Mouse (Mus musculus) MEL (cell line): Measurements from ENCODE around the gene Ip6k3. TPM values are rescaled to one million over a fixed set of nuclear protein-coding genes. Genes with fewer than 3 reads are reported as not detected.

Source experiments
- DNase-seq: peaks from one replicate; pipeline ENCODE4 v3.0.0; 2011; ENCODE audit warnings: low read depth, low spot score
- H3K27ac ChIP-seq: 2 replicates; pipeline ENCODE4 v1.5.1; 2012; ENCODE audit warnings: low read depth, mild to moderate bottlenecking, control low read depth, low read length, moderate library complexity; ENCODE audit not compliant: control insufficient read depth
- H3K27me3 ChIP-seq, 2 experiments: fragments of 150-350 bp in 1 of 2; sonication (generic) in 1 of 2; 2 replicates each; pipeline ENCODE4 v1.6.1; 2012; ENCODE audit warnings: low read length in 2 of 2, mild to moderate bottlenecking in 2 of 2, improper control_type of control experiment in 1 of 2, moderate library complexity in 1 of 2; ENCODE audit not compliant: insufficient read depth in 2 of 2, control insufficient read depth in 1 of 2
- H3K36me3 ChIP-seq, 2 experiments: 2 replicates each; pipeline ENCODE4 v1.6.1; 2012 to 2014; ENCODE audit warnings: low read length in 2 of 2, improper control_type of control experiment in 1 of 2, inconsistent platforms in 1 of 2, mild to moderate bottlenecking in 1 of 2; ENCODE audit not compliant: insufficient read depth in 2 of 2, control insufficient read depth in 1 of 2
- H3K4me1 ChIP-seq, 2 experiments: fragments of 150-350 bp in 1 of 2; sonication (generic) in 1 of 2; 2 replicates each; pipeline ENCODE4 v1.6.1; 2012; ENCODE audit warnings: low read length in 2 of 2, improper control_type of control experiment in 1 of 2, mild to moderate bottlenecking in 1 of 2; ENCODE audit not compliant: insufficient read depth in 2 of 2, control insufficient read depth in 1 of 2
- H3K4me3 ChIP-seq, 2 experiments: fragments of 150-350 bp in 1 of 2; sonication (generic) in 1 of 2; 2 replicates each; pipeline ENCODE4 v1.5.1; 2012; ENCODE audit warnings: low read depth in 2 of 2, low read length in 2 of 2, mild to moderate bottlenecking in 2 of 2, moderate library complexity in 2 of 2, control low read depth in 1 of 2, improper control_type of control experiment in 1 of 2; ENCODE audit not compliant: control insufficient read depth in 1 of 2, insufficient read depth in 1 of 2
- H3K79me2 ChIP-seq: 2 replicates; pipeline ENCODE4 v1.6.1; 2012; ENCODE audit warnings: mild to moderate bottlenecking, low read length, moderate library complexity; ENCODE audit not compliant: control insufficient read depth, poor library complexity, insufficient read depth
- H3K9ac ChIP-seq: 2 replicates; pipeline ENCODE4 v1.6.1; 2012; ENCODE audit warnings: low read depth, mild to moderate bottlenecking, control low read depth, low read length, moderate library complexity; ENCODE audit not compliant: control insufficient read depth, poor library complexity, severe bottlenecking
- H3K9me3 ChIP-seq: fragments of 150-350 bp; sonication (generic); replicated peaks from 2 replicates; pipeline ENCODE4 v1.6.1; 2012; ENCODE audit warnings: mild to moderate bottlenecking, low read length, improper control_type of control experiment, moderate library complexity; ENCODE audit not compliant: insufficient read depth
- CHD1 ChIP-seq: IDR thresholded peaks from 2 replicates; pipeline ENCODE4 v1.6.1; 2012; ENCODE audit warnings: low read depth, mild to moderate bottlenecking, inconsistent platforms, low read length, improper control_type of control experiment
- CHD2 ChIP-seq: IDR thresholded peaks from 2 replicates; pipeline ENCODE4 v1.6.1; 2011; ENCODE audit warnings: low read length, improper control_type of control experiment
- CTCF ChIP-seq, 3 experiments: IDR thresholded peaks in 2 of 3; conservative IDR thresholded peaks in 1 of 3; 2 replicates each; pipeline ENCODE4 v1.5.1; 2011 to 2012; ENCODE audit warnings: low read length in 3 of 3, low read depth in 2 of 3, mild to moderate bottlenecking in 2 of 3, improper control_type of control experiment in 1 of 3, inconsistent platforms in 1 of 3, mixed read lengths in 1 of 3, moderate library complexity in 1 of 3; ENCODE audit not compliant: control insufficient read depth in 1 of 3, insufficient read depth in 1 of 3, poor library complexity in 1 of 3, severe bottlenecking in 1 of 3
- E2F4 ChIP-seq: IDR thresholded peaks from 2 replicates; pipeline ENCODE4 v1.6.1; 2011; ENCODE audit warnings: low read depth, low read length, improper control_type of control experiment, borderline replicate concordance
- GATA1 ChIP-seq: IDR thresholded peaks from 2 replicates; pipeline ENCODE4 v1.6.1; 2011; ENCODE audit warnings: low read depth, low read length, improper control_type of control experiment
- HCFC1 ChIP-seq: IDR thresholded peaks from 2 replicates; pipeline ENCODE4 v1.6.1; 2012; ENCODE audit warnings: low read depth, mild to moderate bottlenecking, inconsistent platforms, low read length, improper control_type of control experiment, moderate library complexity
- KAT2A ChIP-seq: conservative IDR thresholded peaks from 2 replicates; pipeline ENCODE4 v1.6.1; 2012; ENCODE audit warnings: low read depth, low read length, improper control_type of control experiment, inconsistent platforms
- MEF2A ChIP-seq: IDR thresholded peaks from 2 replicates; pipeline ENCODE4 v1.6.1; 2014; ENCODE audit warnings: low read depth, mild to moderate bottlenecking, inconsistent platforms, low read length, improper control_type of control experiment; ENCODE audit not compliant: poor library complexity, insufficient replicate concordance, severe bottlenecking; ENCODE audit errors: extremely low read depth
- MXI1 ChIP-seq: IDR thresholded peaks from 2 replicates; pipeline ENCODE4 v1.6.1; 2011; ENCODE audit warnings: mild to moderate bottlenecking, low read depth, low read length, improper control_type of control experiment
- NRF1 ChIP-seq: IDR thresholded peaks from 2 replicates; pipeline ENCODE4 v1.6.1; 2014; ENCODE audit warnings: low read depth, mild to moderate bottlenecking, inconsistent platforms, low read length, improper control_type of control experiment, moderate library complexity; ENCODE audit not compliant: poor library complexity, insufficient read depth, severe bottlenecking
- POLR2A ChIP-seq, 2 experiments: IDR thresholded peaks; 2 replicates each; pipeline ENCODE4 v1.6.1; 2011 to 2012; ENCODE audit warnings: low read length in 2 of 2, mild to moderate bottlenecking in 2 of 2, control low read depth in 1 of 2, improper control_type of control experiment in 1 of 2, low read depth in 1 of 2, moderate library complexity in 1 of 2; ENCODE audit not compliant: control insufficient read depth in 1 of 2, insufficient read depth in 1 of 2, poor library complexity in 1 of 2
- POLR2AphosphoS2 ChIP-seq: IDR thresholded peaks from 2 replicates; pipeline ENCODE4 v1.6.1; 2011; ENCODE audit warnings: low read length, improper control_type of control experiment
- POLR2AphosphoS5 ChIP-seq: IDR thresholded peaks from 2 replicates; pipeline ENCODE4 v1.6.1; 2012; ENCODE audit warnings: low read depth, borderline replicate concordance, mild to moderate bottlenecking, inconsistent platforms, low read length, moderate library complexity, mixed read lengths
- RCOR1 ChIP-seq: IDR thresholded peaks from 2 replicates; pipeline ENCODE4 v1.6.1; 2012; ENCODE audit warnings: low read depth, mild to moderate bottlenecking, inconsistent platforms, low read length, improper control_type of control experiment
- SIN3A ChIP-seq: IDR thresholded peaks from 2 replicates; pipeline ENCODE4 v1.6.1; 2012; ENCODE audit warnings: low read length, improper control_type of control experiment, inconsistent platforms
- TAL1 ChIP-seq: IDR thresholded peaks from 2 replicates; pipeline ENCODE4 v1.6.1; 2012; ENCODE audit warnings: mild to moderate bottlenecking, inconsistent platforms, low read length, moderate library complexity, mixed read lengths
- TBP ChIP-seq: IDR thresholded peaks from 2 replicates; pipeline ENCODE4 v1.8.0; 2011; ENCODE audit warnings: low read depth, low read length, improper control_type of control experiment
- TCF12 ChIP-seq: IDR thresholded peaks from 2 replicates; pipeline ENCODE4 v1.6.1; 2014; ENCODE audit warnings: low read depth, mild to moderate bottlenecking, inconsistent platforms, low read length, improper control_type of control experiment, moderate library complexity
- UBTF ChIP-seq: IDR thresholded peaks from 2 replicates; pipeline ENCODE4 v1.6.1; 2012; ENCODE audit warnings: low read depth, mild to moderate bottlenecking, inconsistent platforms, low read length, improper control_type of control experiment, moderate library complexity, borderline replicate concordance; ENCODE audit not compliant: insufficient read depth
- USF1 ChIP-seq: IDR thresholded peaks from 2 replicates; pipeline ENCODE4 v1.6.1; 2014; ENCODE audit warnings: low read depth, mild to moderate bottlenecking, inconsistent platforms, low read length, improper control_type of control experiment, moderate library complexity
- USF2 ChIP-seq, 2 experiments: IDR thresholded peaks; 2 replicates each; pipeline ENCODE4 v1.6.1; 2011 to 2012; ENCODE audit warnings: improper control_type of control experiment in 2 of 2, low read length in 2 of 2, borderline replicate concordance in 1 of 2, inconsistent platforms in 1 of 2, low read depth in 1 of 2, mild to moderate bottlenecking in 1 of 2; ENCODE audit not compliant: insufficient read depth in 1 of 2
- ZKSCAN1 ChIP-seq: IDR thresholded peaks from 2 replicates; pipeline ENCODE4 v1.6.1; 2012; ENCODE audit warnings: low read depth, mild to moderate bottlenecking, inconsistent platforms, low read length, improper control_type of control experiment, moderate library complexity
- polyA plus RNA-seq, 2 experiments: library from polyadenylated mRNA; stranded (reverse) in 1 of 2; unstranded in 1 of 2; fragments of >175 nt in 1 of 2; fragments of >200 nt in 1 of 2; gene quantifications; 2 replicates each; pipeline versions ENCODE4 v1.2.1 to v1.2.4; 2012; ENCODE audit warnings: low replicate concordance in 2 of 2, low read depth in 1 of 2; ENCODE audit not compliant: insufficient read length in 2 of 2, insufficient read depth in 1 of 2, missing spikeins in 1 of 2
- total RNA-seq: library from RNA; depleted of rRNA; stranded (reverse); fragments of 300-350 nt; gene quantifications from 2 replicates; pipeline ENCODE4 v1.2.3, GENCODE M21; 2012

Gene Ip6k3
- total and polyA plus RNA-seq, 3 experiments = not detected

- Histone ChIP-seq H3K4me1 (peaks cover 0 to 6% of the 10 kb centered on the region in 2 experiments; a peak in 1 of 4 replicates), H3K79me2 (peaks cover 1% of the 10 kb centered on the region; the same call in 1 of the 2 replicates), H3K27me3 (no peaks in the 10 kb centered on the region; a peak in 1 of 4 replicates), H3K27ac (no peak overlapping the region), H3K9ac (no peak overlapping the region), H3K9me3 (no peaks in the 10 kb centered on the region), H3K4me3 (no peak overlapping the region), H3K36me3 (no peaks in the 10 kb centered on the region)
- TF ChIP-seq POLR2AphosphoS5 (no peak), MEF2A (no peak), CTCF (IDR thresholded peaks at IDR 0.05 in 2 of 3, conservative IDR thresholded peaks at IDR 0.05 in 1 of 3; ENCODE audit: control insufficient read depth in 1 of 3, insufficient read depth in 1 of 3, low read depth in 2 of 3, low read length in 3 of 3, poor library complexity in 1 of 3, severe bottlenecking in 1 of 3) (no peak), ZKSCAN1 (no peak), SIN3A (no peak), CHD1 (no peak)
- DNase-seq = no peak
Measured at GRCm38 (mm10) chr17:27138396-27138795, 29.2 kb downstream of the Ip6k3 start.

- no peak overlapping the region for H3K27ac ChIP-seq
- DNase-seq = no peak
- H3K79me2 ChIP-seq = peaks cover 7% of the 10 kb centered on the region
- no peaks in the 10 kb centered on the region for H3K27me3 ChIP-seq
- H3K9me3 ChIP-seq = no peaks in the 10 kb centered on the region
- TF ChIP-seq UBTF = no peak
- no peak for TF ChIP-seq KAT2A
- no peak for TF ChIP-seq POLR2AphosphoS2
- TF ChIP-seq TAL1 = no peak
- no peak for TF ChIP-seq RCOR1
- no peak for TF ChIP-seq GATA1
- no peak for TF ChIP-seq POLR2A (IDR thresholded peaks at IDR 0.05; ENCODE audit: control insufficient read depth in 1 of 2, insufficient read depth in 1 of 2, low read depth in 1 of 2, low read length in 2 of 2, poor library complexity in 1 of 2)
- TF ChIP-seq E2F4 = no peak
- TF ChIP-seq CHD2 = no peak
- no peak for TF ChIP-seq POLR2AphosphoS5
- TF ChIP-seq HCFC1 = no peak
- no peak for TF ChIP-seq TBP
- no peak for TF ChIP-seq USF2 (IDR thresholded peaks at IDR 0.05; ENCODE audit: borderline replicate concordance in 1 of 2, insufficient read depth in 1 of 2, low read depth in 1 of 2, low read length in 2 of 2)
- no peak for TF ChIP-seq ZKSCAN1
- TF ChIP-seq NRF1 = no peak
- no peak for TF ChIP-seq SIN3A
- TF ChIP-seq CTCF (IDR thresholded peaks at IDR 0.05 in 2 of 3, conservative IDR thresholded peaks at IDR 0.05 in 1 of 3; ENCODE audit: control insufficient read depth in 1 of 3, insufficient read depth in 1 of 3, low read depth in 2 of 3, low read length in 3 of 3, poor library complexity in 1 of 3, severe bottlenecking in 1 of 3) = no peak
- no peak for TF ChIP-seq TCF12
- TF ChIP-seq USF1 = no peak
- no peak for TF ChIP-seq MXI1
- H3K9ac ChIP-seq = no peak overlapping the region
- no peak overlapping the region for H3K4me3 ChIP-seq
- H3K4me1 ChIP-seq = peaks cover 0 to 12% of the 10 kb centered on the region in 2 experiments; a peak in 2 of 4 replicates
- H3K36me3 ChIP-seq = peaks cover 0 to 6% of the 10 kb centered on the region in 2 experiments; a peak in 1 of 4 replicates
Measured at GRCm38 (mm10) chr17:27134715-27135114, 32.9 kb downstream of the Ip6k3 start.
